50 mouse cellular contexts compared by ENCODE assay signal in the genomic region with DNA sequence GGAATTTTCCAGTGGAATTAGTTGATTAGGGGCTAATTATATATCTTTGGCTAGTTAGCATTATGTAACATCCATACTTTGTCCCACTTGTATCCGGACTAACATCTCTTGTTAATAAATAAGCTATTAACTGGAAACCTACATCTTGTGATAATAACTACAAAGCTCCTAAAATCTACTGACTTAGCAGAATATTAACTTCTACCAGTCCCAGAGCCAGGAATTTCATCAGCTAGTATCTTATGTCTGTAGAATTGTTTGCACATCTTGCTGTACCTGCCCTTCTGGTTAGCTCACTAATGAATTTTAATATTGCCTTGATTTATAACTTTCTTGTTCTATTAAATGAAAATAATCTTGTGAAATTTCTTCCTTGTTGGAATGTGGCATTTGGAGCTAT. TPM values are rescaled to one million over a fixed set of nuclear protein-coding genes. Genes with fewer than 3 reads are reported as not detected.
"Had no signal": no experiment of that assay in that cellular context is flagged by ENCODE, and none has a peak within 500 bp of the region (broad histone marks: within the 10 kb centered on the region; RNA-seq: fewer than 3 reads in every experiment).

No protein-coding gene starts in this region.

- H3K27ac ChIP-seq: heart, adult 2 months; heart, embryonic 10.5 days; heart, embryonic 13.5 days; heart, embryonic 15.5 days; hindbrain, embryonic 10.5 days; hindbrain, embryonic 12.5 days; hindbrain, embryonic 13.5 days; hindbrain, embryonic 14.5 days; hindbrain, embryonic 15.5 days; hindbrain, postnatal 0 days; kidney, embryonic 15.5 days; kidney, postnatal 0 days; layer of hippocampus, adult 2 months had no signal

- H3K27me3 ChIP-seq: heart, embryonic 12.5 days; heart, embryonic 13.5 days; heart, embryonic 15.5 days; hindbrain, embryonic 12.5 days; hindbrain, embryonic 13.5 days; hindbrain, embryonic 15.5 days; kidney, embryonic 15.5 days had no signal

- DNase-seq: heart, adult 18-20 months; heart, adult 2 months; heart, postnatal 10 days; heart, postnatal 14 days; heart, postnatal 36 days; heart, postnatal 4 days; kidney, adult 11 months; kidney, adult 18-20 months; kidney, adult 8-10 months; kidney, adult 9 months; kidney, postnatal 10 days; kidney, postnatal 25 days; kidney, postnatal 36 days; kidney, postnatal 4 days; layer of hippocampus, adult 9-11 months; layer of hippocampus, postnatal 36 days had no signal

- H3K36me3 ChIP-seq: heart, embryonic 10.5 days; heart, embryonic 12.5 days; heart, embryonic 13.5 days; heart, embryonic 15.5 days; hindbrain, embryonic 10.5 days; hindbrain, embryonic 12.5 days; hindbrain, embryonic 13.5 days; hindbrain, embryonic 15.5 days; kidney, embryonic 15.5 days had no signal

- H3K4me1 ChIP-seq: heart, embryonic 10.5 days; heart, embryonic 12.5 days; heart, embryonic 13.5 days; heart, embryonic 15.5 days; hindbrain, embryonic 10.5 days; hindbrain, embryonic 12.5 days; hindbrain, embryonic 13.5 days; hindbrain, embryonic 15.5 days; kidney, embryonic 15.5 days had no signal

- H3K4me3 ChIP-seq: heart, adult 2 months; heart, embryonic 10.5 days; heart, embryonic 12.5 days; heart, embryonic 13.5 days; heart, embryonic 15.5 days; hindbrain, embryonic 10.5 days; hindbrain, embryonic 12.5 days; hindbrain, embryonic 13.5 days; hindbrain, embryonic 15.5 days; kidney, embryonic 15.5 days; layer of hippocampus, adult 2 months had no signal

- H3K9me3 ChIP-seq: heart, embryonic 10.5 days; heart, embryonic 12.5 days; heart, embryonic 13.5 days; heart, embryonic 15.5 days; hindbrain, embryonic 10.5 days; hindbrain, embryonic 12.5 days; hindbrain, embryonic 13.5 days; hindbrain, embryonic 15.5 days; kidney, embryonic 15.5 days had no signal

- H3K9ac ChIP-seq: heart, embryonic 12.5 days; heart, embryonic 13.5 days; heart, embryonic 15.5 days; hindbrain, embryonic 12.5 days; hindbrain, embryonic 13.5 days; hindbrain, embryonic 14.5 days; hindbrain, embryonic 15.5 days; kidney, embryonic 15.5 days had no signal

- H3K4me2 ChIP-seq: heart, embryonic 11.5 days; heart, embryonic 12.5 days; heart, embryonic 13.5 days; heart, embryonic 15.5 days; hindbrain, embryonic 12.5 days; hindbrain, embryonic 13.5 days; hindbrain, embryonic 14.5 days; hindbrain, embryonic 15.5 days; kidney, embryonic 15.5 days had no signal

- ATAC-seq: hindbrain, embryonic 16.5 days; hindbrain, postnatal 0 days; inflammation-experienced regulatory T-cells, adult 6 months; intestine, postnatal 0 days had no signal

RNA-seq across cellular contexts. Expression of a gene that starts 5.1 kb away (rescaled TPM):
- total RNA-seq: heart, adult 18-20 months; heart, adult 2 months; heart, adult 8-10 months; heart, postnatal 10 days; heart, postnatal 14 days; heart, postnatal 25 days; heart, postnatal 36 days; heart, postnatal 4 days; hematopoietic stem cell, adult 5-6 weeks; hindbrain, postnatal 0 days; layer of hippocampus, adult 18-20 months; layer of hippocampus, adult 2 months; layer of hippocampus, adult 8-10 months; layer of hippocampus, postnatal 10 days; layer of hippocampus, postnatal 14 days; layer of hippocampus, postnatal 25 days; layer of hippocampus, postnatal 36 days; left cerebral cortex, adult 18-20 months had no signal
- polyA plus RNA-seq: heart, adult 2 months; heart, embryonic 10.5 days; heart, embryonic 11.5 days; heart, embryonic 12.5 days; heart, embryonic 13.5 days; heart, embryonic 14.5 days; heart, embryonic 15.5 days; heart, embryonic 16.5 days; heart, postnatal 0 days; hindbrain, embryonic 10.5 days; hindbrain, embryonic 11.5 days; hindbrain, embryonic 12.5 days; hindbrain, embryonic 13.5 days; hindbrain, embryonic 14.5 days; hindbrain, embryonic 15.5 days; hindbrain, embryonic 16.5 days; hindbrain, postnatal 0 days; inflammation-experienced regulatory T-cells, adult 6 months; intestine, embryonic 14.5 days; intestine, postnatal 0 days; kidney, embryonic 14.5 days; kidney, embryonic 15.5 days; kidney, embryonic 16.5 days; large intestine, adult 2 months had no signal

RNA-seq across cellular contexts. Expression of a gene that starts 46.5 kb away (rescaled TPM):
- total RNA-seq: heart, adult 18-20 months; heart, adult 2 months; heart, adult 8-10 months; heart, postnatal 10 days; heart, postnatal 14 days; heart, postnatal 25 days; heart, postnatal 36 days; heart, postnatal 4 days; hematopoietic stem cell, adult 5-6 weeks; hindbrain, postnatal 0 days; layer of hippocampus, adult 18-20 months; layer of hippocampus, adult 2 months; layer of hippocampus, adult 8-10 months; layer of hippocampus, postnatal 10 days; layer of hippocampus, postnatal 14 days; layer of hippocampus, postnatal 25 days; layer of hippocampus, postnatal 36 days; left cerebral cortex, adult 18-20 months had no signal
- polyA plus RNA-seq: heart, adult 2 months; heart, embryonic 11.5 days; heart, embryonic 12.5 days; heart, embryonic 13.5 days; heart, embryonic 14.5 days; heart, embryonic 15.5 days; heart, embryonic 16.5 days; heart, postnatal 0 days; hindbrain, embryonic 10.5 days; hindbrain, embryonic 11.5 days; hindbrain, embryonic 12.5 days; hindbrain, embryonic 13.5 days; hindbrain, embryonic 15.5 days; hindbrain, embryonic 16.5 days; hindbrain, postnatal 0 days; inflammation-experienced regulatory T-cells, adult 6 months; intestine, embryonic 14.5 days; intestine, postnatal 0 days; large intestine, adult 2 months had no signal
